In genomic region chr15:85981768-85982415, GRCm38 (mm10) we compare ENCODE assay signal across 10 mouse cellular contexts. TPM values are rescaled to one million over a fixed set of nuclear protein-coding genes. Genes with fewer than 3 reads are reported as not detected.
DNase-seq lines count a peak whose midpoint lies in the region; ATAC-seq and TF ChIP-seq lines count a peak whose summit lies in the region.
"Had no signal": no experiment of that assay in that cellular context is flagged by ENCODE, and none has a peak within 500 bp of the region (broad histone marks: within the 10 kb centered on the region; RNA-seq: fewer than 3 reads in every experiment).

No protein-coding gene starts in this region.

- peak overlapping the region; percentile 24 for H3K9ac ChIP-seq in MEL (ENCODE audit: control insufficient read depth, low read depth, low read length, poor library complexity, severe bottlenecking)
- no peak overlapping the region for H3K9ac ChIP-seq in forebrain, embryonic 11.5 days (ENCODE audit: low read length)
- H3K9ac ChIP-seq: embryonic facial prominence, embryonic 12.5 days; neural tube, embryonic 12.5 days had no signal

- no peaks in the 10 kb centered on the region; a peak in 1 of 4 replicates for H3K27me3 ChIP-seq in MEL (ENCODE audit: control insufficient read depth in 1 of 2, insufficient read depth in 2 of 2, low read length in 2 of 2)
- no peaks in the 10 kb centered on the region for H3K27me3 ChIP-seq in forebrain, embryonic 11.5 days (ENCODE audit: control insufficient read depth, insufficient read depth, low read length)
- H3K27me3 ChIP-seq: embryonic facial prominence, embryonic 12.5 days; neural tube, embryonic 12.5 days had no signal

- TF ChIP-seq RAD21 in MEL (IDR thresholded peaks at IDR 0.05; ENCODE audit: low read depth, low read length) = no peak

- 56% methylated on average over 11 of the region's 11 CpGs for WGBS in forebrain, embryonic 11.5 days

- no peaks in the 10 kb centered on the region for H3K79me2 ChIP-seq in MEL (ENCODE audit: control insufficient read depth, insufficient read depth, low read length, poor library complexity)

- peak; percentile 88 for DNase-seq in 3T3-L1 (ENCODE audit: low read depth, low spot score)
- DNase-seq in MEL (ENCODE audit: low read depth, low spot score) = peak; percentile 91
- peak; percentile 55 for DNase-seq in kidney, postnatal 10 days
- no peak for DNase-seq in layer of hippocampus, postnatal 14 days (ENCODE audit: low spot score in 2 of 2)
- no peak for DNase-seq in right cerebral cortex, postnatal 10 days (ENCODE audit: low spot score in 2 of 2)
- DNase-seq in forebrain, embryonic 11.5 days (ENCODE audit: low spot score) = no peak
- DNase-seq in right cerebral cortex, postnatal 36 days (ENCODE audit: low spot score in 2 of 2) = no peak

- peak; percentile 98 for ATAC-seq in monocyte, adult 5-6 weeks (replicated peaks; ENCODE audit: insufficient number of reproducible peaks, low FRiP score, low TSS enrichment, poor library complexity, severe bottlenecking)
- no peak for ATAC-seq in forebrain, embryonic 11.5 days (replicated peaks; ENCODE audit: low FRiP score)

- no peaks in the 10 kb centered on the region for H3K36me3 ChIP-seq in MEL (ENCODE audit: control insufficient read depth in 1 of 2, insufficient read depth in 2 of 2, low read length in 2 of 2)
- no peaks in the 10 kb centered on the region for H3K36me3 ChIP-seq in forebrain, embryonic 11.5 days (ENCODE audit: control insufficient read depth, insufficient read depth, low read length)
- H3K36me3 ChIP-seq: embryonic facial prominence, embryonic 12.5 days had no signal

- no peak overlapping the region for H3K4me2 ChIP-seq in forebrain, embryonic 11.5 days (ENCODE audit: low read depth, low read length, severe bottlenecking)
- H3K4me2 ChIP-seq: embryonic facial prominence, embryonic 12.5 days; neural tube, embryonic 12.5 days had no signal

- H3K4me1 ChIP-seq in MEL (ENCODE audit: control insufficient read depth in 1 of 2, insufficient read depth in 2 of 2, low read length in 2 of 2) = no peaks in the 10 kb centered on the region; a peak in 1 of 4 replicates
- peaks cover 12% of the 10 kb centered on the region for H3K4me1 ChIP-seq in forebrain, embryonic 11.5 days (replicated peaks; ENCODE audit: control insufficient read depth, insufficient read depth, low read length)

- TF ChIP-seq EP300 in MEL (IDR thresholded peaks at IDR 0.05; ENCODE audit: low read depth in 1 of 2, low read length in 2 of 2) = no peak

- peak in 1 of 2 experiments; percentile 31; a peak in 1 of 4 replicates for TF ChIP-seq POLR2A in MEL (IDR thresholded peaks at IDR 0.05; ENCODE audit: control insufficient read depth in 1 of 2, insufficient read depth in 1 of 2, low read depth in 1 of 2, low read length in 2 of 2, poor library complexity in 1 of 2)

- H3K27ac ChIP-seq in MEL (ENCODE audit: control insufficient read depth, low read depth, low read length) = peak overlapping the region; percentile 42
- H3K27ac ChIP-seq in forebrain, embryonic 11.5 days (ENCODE audit: low read depth, low read length) = no peak overlapping the region
- H3K27ac ChIP-seq: embryonic facial prominence, embryonic 12.5 days; neural tube, embryonic 12.5 days had no signal

- no peak for TF ChIP-seq CTCF in MEL (IDR thresholded peaks at IDR 0.05 in 2 of 3, conservative IDR thresholded peaks at IDR 0.05 in 1 of 3; ENCODE audit: control insufficient read depth in 1 of 3, insufficient read depth in 1 of 3, low read depth in 2 of 3, low read length in 3 of 3, poor library complexity in 1 of 3, severe bottlenecking in 1 of 3)

- peak overlapping the region; percentile 29 to 39 for H3K4me3 ChIP-seq in MEL (ENCODE audit: control insufficient read depth in 1 of 2, insufficient read depth in 1 of 2, low read depth in 2 of 2, low read length in 2 of 2)
- no peak overlapping the region for H3K4me3 ChIP-seq in forebrain, embryonic 11.5 days (ENCODE audit: low read depth, low read length)
- H3K4me3 ChIP-seq: embryonic facial prominence, embryonic 12.5 days; neural tube, embryonic 12.5 days had no signal

- no peaks in the 10 kb centered on the region for H3K9me3 ChIP-seq in MEL (replicated peaks; ENCODE audit: insufficient read depth, low read length)
- no peaks in the 10 kb centered on the region for H3K9me3 ChIP-seq in forebrain, embryonic 11.5 days (ENCODE audit: control insufficient read depth, low read length)
- H3K9me3 ChIP-seq: embryonic facial prominence, embryonic 12.5 days; neural tube, embryonic 12.5 days had no signal

TF ChIP-seq in MEL, 35 proteins besides CTCF, POLR2A, EP300 and RAD21:
- peak; percentile 36; the same call in 1 of the 2 replicates for TF ChIP-seq MXI1 (IDR thresholded peaks at IDR 0.05; ENCODE audit: low read depth, low read length)
- TF ChIP-seq MEF2A (IDR thresholded peaks at IDR 0.05; ENCODE audit: extremely low read depth, insufficient replicate concordance, low read depth, low read length, poor library complexity, severe bottlenecking) = no peak

RNA-seq across cellular contexts. Expression of gene Celsr1, which starts 51.7 kb away (rescaled TPM):
- 0.12 and 0.16 TPM in 2 replicates for total RNA-seq in MEL (2012; rRNA removed)
- under 1 TPM in 1 of 2 experiments, not detected in 1; 0.42 TPM for polyA plus RNA-seq in MEL (2012; ENCODE audit: insufficient read depth in 1 of 2, insufficient read length in 2 of 2, low read depth in 1 of 2, low replicate concordance in 2 of 2, missing spikeins in 1 of 2)
- 0.11 to 2.1 TPM (median 0.76 TPM) in 3 replicates for total RNA-seq in monocyte, adult 5-6 weeks (2017)
- total RNA-seq in layer of hippocampus, postnatal 14 days (2021) = 1 to 10 TPM; 5.5 to 5.8 TPM
- 7.3 and 7.9 TPM in 2 replicates for polyA plus RNA-seq in forebrain, embryonic 11.5 days (2014; fragmentation: Nextera tagmentation; extraction: Ambion mirVana)

Comparison
In these comparisons a context has a peak if more than half of its experiments do, and no peak if none do; other contexts are left out.
1. DNase-seq: peak in 3T3-L1 (single experiment), MEL (single experiment) and kidney, postnatal 10 days (single experiment); none in layer of hippocampus, postnatal 14 days (0 of 2), right cerebral cortex, postnatal 10 days (0 of 2), forebrain, embryonic 11.5 days (single experiment) and right cerebral cortex, postnatal 36 days (0 of 2).